Mouse (Mus musculus) hindbrain, embryonic 16.5 days (tissue): ENCODE results near the gene Rapgef1. TPM values are rescaled to one million over a fixed set of nuclear protein-coding genes. Genes with fewer than 3 reads are reported as not detected.

ENCODE experiments used
- ATAC-seq: fragments of 200-750 bp; cut with Nextera tagmentation; 2 replicates; pipeline ENCODE4 v1.8.0; 2017; ENCODE audit warnings: moderate TSS enrichment, moderate library complexity
- H3K27ac ChIP-seq: fragments of 300-500 bp; sonication (generic); 2 replicates; pipeline ENCODE4 v1.5.1; 2014; ENCODE audit warnings: low read depth, mild to moderate bottlenecking, control low read depth, low read length, moderate library complexity
- H3K27me3 ChIP-seq: fragments of 300-500 bp; sonication (generic); replicated peaks from 2 replicates; pipeline ENCODE4 v1.6.1; 2014; ENCODE audit warnings: low read length; ENCODE audit not compliant: control insufficient read depth, insufficient read depth
- H3K36me3 ChIP-seq: fragments of 300-500 bp; sonication (generic); 2 replicates; pipeline ENCODE4 v1.6.1; 2014; ENCODE audit warnings: mild to moderate bottlenecking, low read length, moderate library complexity, mixed read lengths; ENCODE audit not compliant: control insufficient read depth, insufficient read depth
- H3K4me1 ChIP-seq: fragments of 300-500 bp; sonication (generic); 2 replicates; pipeline ENCODE4 v1.6.1; 2014; ENCODE audit warnings: low read depth, low read length; ENCODE audit not compliant: control insufficient read depth, insufficient read depth
- H3K4me2 ChIP-seq: fragments of 300-500 bp; sonication (generic); 2 replicates; pipeline ENCODE4 v1.6.1; 2014; ENCODE audit warnings: mild to moderate bottlenecking, low read length, control low read depth, moderate library complexity
- H3K4me3 ChIP-seq: fragments of 300-500 bp; sonication (generic); 2 replicates; pipeline ENCODE4 v1.5.1; 2014; ENCODE audit warnings: mild to moderate bottlenecking, low read length, control low read depth, moderate library complexity
- H3K9ac ChIP-seq: fragments of 300-500 bp; sonication (generic); 2 replicates; pipeline ENCODE4 v1.6.1; 2014; ENCODE audit warnings: low read depth, mild to moderate bottlenecking, control low read depth, low read length, moderate library complexity
- H3K9me3 ChIP-seq: fragments of 300-500 bp; sonication (generic); 2 replicates; pipeline ENCODE4 v1.6.1; 2014; ENCODE audit warnings: mild to moderate bottlenecking, low read length, moderate library complexity; ENCODE audit not compliant: control insufficient read depth
- WGBS: fragments of 180-500 bp; shearing (Covaris S2); extraction: QIAGEN DNeasy Blood & Tissue Kit; methylation state at CpG from one replicate; pipeline ENCODE4 v1.1.7; 2014; 5-methylcytosine and 5-hydroxymethylcytosine counted together
- polyA plus RNA-seq: library from polyadenylated mRNA; unstranded; fragments of >200 nt; fragmentation: Nextera tagmentation; extraction: Ambion mirVana; gene quantifications from 2 replicates; pipeline ENCODE4 v1.2.1, GENCODE M21; 2015

Gene Rapgef1
- polyA plus RNA-seq, 1 experiment from 2014 or later: 14.8 TPM

DNA sequence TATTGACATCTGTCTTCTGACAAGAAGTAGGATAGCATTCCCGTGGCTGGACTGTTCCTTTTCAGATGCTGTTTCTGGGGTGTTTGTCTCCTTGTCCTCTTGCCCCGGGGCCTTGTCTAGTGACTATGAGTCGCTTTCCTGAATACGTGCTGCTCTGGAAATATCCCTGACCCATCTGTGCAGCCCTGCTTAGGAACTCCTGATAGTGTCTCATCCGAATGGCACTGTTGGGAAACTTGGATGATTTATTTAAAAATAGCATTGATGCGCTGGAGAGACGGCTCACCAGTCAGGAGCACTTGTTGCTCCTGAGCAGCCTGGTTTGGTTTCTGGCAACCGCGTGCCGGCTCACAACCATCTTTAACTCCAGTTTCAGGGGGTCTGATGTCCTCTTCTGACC lies 1.6 kb downstream of the Rapgef1 start:
- Histone ChIP-seq H3K27ac (no peak overlapping the region), H3K9me3 (no peaks in the 10 kb centered on the region), H3K36me3 (no peaks in the 10 kb centered on the region), H3K4me2 (peak overlapping the region; percentile 72), H3K27me3 (no peaks in the 10 kb centered on the region), H3K4me1 (peaks cover 15% of the 10 kb centered on the region), H3K4me3 (peak overlapping the region; percentile 84), H3K9ac (peak overlapping the region; percentile 93)
- ATAC-seq: no peak
- 69% methylated on average over 10 of the region's 10 CpGs for WGBS

DNA sequence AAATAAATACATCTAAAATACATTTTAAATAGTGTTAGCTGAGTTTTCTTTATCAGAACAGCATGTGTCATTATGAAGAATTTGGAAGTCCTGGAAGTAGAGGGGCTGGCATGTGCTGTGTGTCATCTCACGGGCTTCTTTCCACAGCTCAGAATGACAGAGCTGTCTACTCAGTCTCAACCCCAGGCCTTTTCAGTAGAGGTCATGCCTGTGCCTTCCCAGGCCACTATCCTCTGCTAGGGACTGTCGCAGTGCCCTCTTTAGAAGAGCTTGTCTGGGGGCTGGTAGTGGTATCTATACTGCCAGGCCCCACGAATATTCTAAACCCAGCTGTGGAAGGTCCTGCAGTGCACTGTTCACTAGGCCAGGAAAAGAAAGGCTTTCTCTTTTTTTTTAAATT lies 2.1 kb downstream of the Rapgef1 start:
- Histone ChIP-seq H3K4me3 (no peak overlapping the region), H3K4me1 (peaks cover 15% of the 10 kb centered on the region), H3K27me3 (no peaks in the 10 kb centered on the region), H3K36me3 (no peaks in the 10 kb centered on the region), H3K9me3 (no peaks in the 10 kb centered on the region), H3K4me2 (peak overlapping the region; percentile 72), H3K9ac (no peak overlapping the region), H3K27ac (no peak overlapping the region)
- WGBS: 84% methylated on average over 3 of the region's 3 CpGs
- no peak for ATAC-seq

DNA sequence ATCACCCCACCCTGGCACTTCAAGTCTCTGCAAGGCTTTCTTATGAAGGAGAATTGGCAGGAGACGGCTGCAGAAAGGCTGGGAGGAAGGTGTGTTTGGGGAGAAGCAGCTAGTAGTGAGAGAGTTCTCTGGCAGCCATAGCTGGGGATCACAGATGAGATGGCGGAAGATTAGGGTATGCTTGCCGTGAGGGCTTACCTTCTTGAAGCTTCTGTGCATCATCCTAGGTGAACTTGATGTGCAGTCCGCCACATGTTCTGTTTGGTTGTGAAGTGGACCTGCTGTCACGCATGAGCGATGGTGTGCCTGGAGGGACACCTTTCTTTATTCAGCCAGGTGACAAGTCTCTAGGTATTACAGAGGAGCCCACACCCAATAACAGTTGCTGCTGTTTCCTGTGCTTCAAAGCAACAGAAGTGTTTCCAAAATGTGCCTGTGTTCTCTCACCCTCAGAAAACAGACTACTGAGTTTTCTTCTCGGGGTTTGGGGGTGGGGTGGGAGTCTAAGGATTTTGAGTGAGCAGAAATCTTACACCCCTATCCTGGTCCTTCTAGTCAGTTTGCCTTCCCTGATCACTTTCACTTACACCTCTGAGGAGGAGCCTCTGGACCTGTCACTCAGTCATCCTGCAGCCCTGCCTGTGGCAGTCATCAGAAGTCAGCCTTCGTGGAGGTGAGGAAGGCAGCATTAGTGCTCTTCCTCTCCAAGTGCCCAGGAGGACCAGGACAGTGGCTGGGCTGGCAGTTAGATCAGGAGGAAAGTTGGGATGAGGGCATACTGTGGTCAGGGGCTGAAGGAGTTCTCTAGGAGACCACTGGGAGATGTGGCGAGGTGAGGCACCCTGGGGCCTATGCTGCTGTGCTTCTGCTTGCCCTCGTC lies 2.8 kb downstream of the Rapgef1 start:
- H3K4me3 ChIP-seq: no peak overlapping the region
- no peak overlapping the region for H3K9ac ChIP-seq
- WGBS: 89% methylated on average over 10 of the region's 10 CpGs
- no peak overlapping the region for H3K4me2 ChIP-seq
- H3K27ac ChIP-seq: no peak overlapping the region
- H3K27me3 ChIP-seq: no peaks in the 10 kb centered on the region
- peaks cover 15% of the 10 kb centered on the region for H3K4me1 ChIP-seq
- no peaks in the 10 kb centered on the region for H3K36me3 ChIP-seq
- no peak for ATAC-seq
- H3K9me3 ChIP-seq: no peaks in the 10 kb centered on the region

DNA sequence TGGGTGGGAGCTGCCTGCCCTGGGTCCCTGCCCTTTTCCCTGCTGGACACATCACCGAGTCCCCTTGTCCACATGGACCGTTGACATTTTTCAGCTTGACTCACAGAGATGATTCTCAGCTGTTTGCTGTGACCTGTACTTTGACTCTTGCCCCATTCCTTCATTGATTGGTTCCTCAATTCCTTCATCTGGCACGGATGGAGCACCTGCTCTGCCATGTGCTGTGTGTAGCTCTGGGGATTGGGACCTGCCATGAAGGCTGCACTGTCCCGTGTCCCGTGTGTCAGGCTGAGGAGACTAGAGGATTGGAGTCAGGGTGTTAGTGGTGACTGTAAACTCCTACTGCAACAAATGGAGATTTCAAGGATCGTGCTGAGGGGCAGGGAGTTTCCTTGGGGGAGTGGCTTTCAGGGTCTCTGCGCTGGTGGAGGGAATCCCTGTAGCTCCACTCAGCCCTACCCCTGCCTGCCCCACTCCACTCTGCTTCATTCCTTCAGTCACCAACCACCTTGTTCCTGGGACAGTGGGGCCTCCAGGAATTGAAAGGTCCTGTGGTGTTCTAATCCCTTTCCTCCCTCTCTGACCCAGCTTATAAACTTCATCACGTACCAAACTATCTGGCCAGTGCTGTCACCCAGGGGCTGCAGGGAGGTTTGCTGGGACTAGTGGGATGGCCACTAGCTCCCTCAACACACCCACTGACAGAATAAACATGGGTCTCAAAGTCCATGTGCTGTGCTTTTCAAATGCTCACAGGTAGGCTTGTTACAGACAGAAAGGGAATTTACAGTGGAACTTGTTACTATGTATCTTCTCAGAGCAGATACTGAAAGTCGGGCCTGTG lies 3.9 kb downstream of the Rapgef1 start:
- Histone ChIP-seq H3K27ac (no peak overlapping the region), H3K9ac (no peak overlapping the region), H3K36me3 (no peaks in the 10 kb centered on the region), H3K4me2 (no peak overlapping the region), H3K4me1 (peaks cover 17% of the 10 kb centered on the region), H3K9me3 (no peaks in the 10 kb centered on the region), H3K27me3 (no peaks in the 10 kb centered on the region), H3K4me3 (no peak overlapping the region)
- WGBS: 79% methylated on average over 9 of the region's 9 CpGs
- no peak for ATAC-seq

DNA sequence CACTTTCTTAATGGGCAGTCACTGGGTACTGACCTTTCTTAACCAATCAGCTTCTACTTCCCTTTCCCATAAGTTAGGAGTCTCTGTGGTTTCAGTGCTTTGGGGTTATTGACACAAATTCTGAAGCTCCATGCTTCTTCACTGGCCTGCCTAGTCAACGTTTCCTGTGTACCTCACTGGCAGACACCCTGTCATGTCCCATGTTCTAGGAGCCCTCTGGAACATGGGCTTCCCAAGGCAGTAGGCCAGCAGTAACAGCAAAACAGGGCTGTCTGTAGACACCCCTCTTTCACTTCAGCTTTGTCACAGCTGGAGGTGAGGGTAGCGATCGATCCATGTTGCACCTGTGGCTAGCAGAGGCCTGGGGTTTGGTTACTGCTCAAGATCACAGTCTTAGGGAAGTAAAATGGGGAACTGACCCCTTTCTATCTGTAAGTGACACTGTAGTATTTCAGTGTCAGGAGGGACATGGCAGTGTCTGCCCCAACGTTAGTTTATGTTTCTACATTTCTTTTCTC lies 4.6 kb downstream of the Rapgef1 start:
- no peaks in the 10 kb centered on the region for H3K9me3 ChIP-seq
- peaks cover 20% of the 10 kb centered on the region for H3K4me1 ChIP-seq
- no peak overlapping the region for H3K4me3 ChIP-seq
- no peak overlapping the region for H3K4me2 ChIP-seq
- WGBS: 84% methylated on average over 4 of the region's 4 CpGs
- ATAC-seq: no peak
- H3K9ac ChIP-seq: no peak overlapping the region
- H3K27ac ChIP-seq: no peak overlapping the region
- no peaks in the 10 kb centered on the region for H3K27me3 ChIP-seq
- H3K36me3 ChIP-seq: no peaks in the 10 kb centered on the region

DNA sequence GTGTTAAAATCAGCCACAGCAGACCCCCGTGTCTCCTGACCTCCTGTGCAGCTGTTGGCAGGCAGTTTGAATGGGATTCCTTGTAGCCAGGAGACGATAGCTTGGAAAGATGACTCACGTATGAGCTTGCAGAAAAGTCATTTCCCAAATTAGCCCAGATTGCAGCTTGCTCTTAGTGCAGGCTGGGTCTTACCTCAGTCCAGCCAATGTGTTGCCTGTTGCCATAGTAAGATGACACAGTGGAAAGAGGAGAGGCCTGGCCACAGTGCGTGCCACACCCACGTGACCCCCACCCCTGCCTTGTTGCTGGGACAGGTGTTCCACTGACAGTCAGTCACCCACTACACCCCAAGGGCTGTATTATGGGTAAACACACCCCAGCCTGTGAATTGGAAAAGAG lies 5.2 kb downstream of the Rapgef1 start:
- Histone ChIP-seq H3K36me3 (no peaks in the 10 kb centered on the region), H3K4me1 (peaks cover 20% of the 10 kb centered on the region), H3K4me2 (no peak overlapping the region), H3K27me3 (no peaks in the 10 kb centered on the region), H3K4me3 (no peak overlapping the region), H3K9me3 (no peaks in the 10 kb centered on the region), H3K27ac (no peak overlapping the region), H3K9ac (no peak overlapping the region)
- 59% methylated on average over 5 of the region's 5 CpGs for WGBS
- ATAC-seq: no peak

DNA sequence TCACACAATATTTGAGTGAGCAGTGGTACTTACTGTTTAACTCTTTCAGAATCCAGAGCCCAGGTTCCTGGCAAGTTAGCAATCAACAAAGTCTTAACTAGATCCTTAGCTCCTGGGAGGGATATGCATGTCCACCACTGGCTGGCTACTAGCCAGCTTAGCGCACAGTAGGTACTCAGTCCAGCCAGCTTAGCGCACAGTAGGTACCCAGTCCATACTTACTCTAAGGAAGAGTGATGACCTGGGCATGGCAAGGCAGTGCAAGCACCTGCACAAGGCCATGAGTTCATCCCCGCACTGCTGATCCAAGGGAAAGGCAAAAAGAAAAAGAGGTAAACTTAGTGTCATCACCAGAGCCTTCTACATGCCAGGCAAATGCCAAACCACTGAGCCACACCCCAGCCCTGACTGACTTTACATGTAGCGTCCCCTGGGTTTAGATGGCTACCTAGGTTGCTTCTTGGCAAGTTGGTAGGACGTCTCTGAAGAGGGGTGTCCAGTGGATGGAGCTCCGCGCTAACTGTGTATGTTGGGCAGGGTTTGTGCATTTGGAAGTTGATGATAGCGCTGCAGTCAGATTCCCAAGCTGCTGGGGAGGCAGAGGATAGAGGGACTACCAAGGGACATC lies 6.2 kb downstream of the Rapgef1 start:
- no peak for ATAC-seq
- H3K4me3 ChIP-seq: no peak overlapping the region
- H3K4me2 ChIP-seq: no peak overlapping the region
- no peak overlapping the region for H3K27ac ChIP-seq
- no peaks in the 10 kb centered on the region for H3K27me3 ChIP-seq
- WGBS: 96% methylated on average over 8 of the region's 8 CpGs
- H3K9ac ChIP-seq: no peak overlapping the region
- H3K4me1 ChIP-seq: peaks cover 18% of the 10 kb centered on the region
- H3K36me3 ChIP-seq: no peaks in the 10 kb centered on the region
- no peaks in the 10 kb centered on the region for H3K9me3 ChIP-seq

DNA sequence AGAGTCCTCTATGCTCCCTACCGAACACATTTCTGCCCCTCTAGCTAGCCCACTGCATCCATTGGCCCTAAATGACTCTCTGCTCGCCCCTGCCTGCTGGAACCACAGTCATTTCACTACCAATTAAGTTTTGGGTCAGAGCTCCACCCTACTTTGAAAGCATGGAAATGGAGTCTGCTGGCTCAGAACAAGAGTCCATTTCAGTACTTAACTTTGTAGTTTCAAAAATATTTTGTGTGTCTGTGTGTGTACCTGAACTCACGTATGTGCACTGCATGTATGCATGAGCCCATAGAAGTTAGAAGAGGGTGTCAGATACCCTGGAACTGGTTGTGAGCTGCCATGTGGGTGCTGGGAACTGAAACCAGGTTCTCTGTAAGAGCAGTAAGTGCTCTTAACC lies 7.8 kb downstream of the Rapgef1 start:
- no peak overlapping the region for H3K27ac ChIP-seq
- no peak overlapping the region for H3K4me3 ChIP-seq
- no peak overlapping the region for H3K9ac ChIP-seq
- no peak for ATAC-seq
- H3K9me3 ChIP-seq: no peaks in the 10 kb centered on the region
- 74% methylated on average over 3 of the region's 3 CpGs for WGBS
- H3K4me1 ChIP-seq: peaks cover 7% of the 10 kb centered on the region
- no peaks in the 10 kb centered on the region for H3K27me3 ChIP-seq
- H3K36me3 ChIP-seq: no peaks in the 10 kb centered on the region
- no peak overlapping the region for H3K4me2 ChIP-seq

DNA sequence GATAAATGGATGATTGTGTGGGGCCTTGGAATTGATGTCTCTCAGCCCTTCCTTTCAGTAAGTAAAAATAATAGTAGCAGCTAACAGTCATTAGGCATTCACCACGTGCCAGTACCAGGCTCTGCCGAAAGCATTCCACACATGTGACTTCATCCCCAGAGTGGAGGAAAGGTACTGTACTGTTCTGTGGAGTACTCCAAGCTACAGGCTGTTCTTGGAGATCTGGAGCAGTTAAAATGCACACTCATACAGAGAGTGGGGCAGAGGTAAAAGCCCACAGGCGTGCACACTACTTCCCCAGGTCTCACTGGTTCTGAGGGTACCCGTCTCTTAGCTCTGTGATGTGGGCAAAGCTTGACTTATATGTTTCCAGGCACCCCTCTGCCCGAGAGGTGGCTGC lies 8.7 kb downstream of the Rapgef1 start:
- Histone ChIP-seq H3K4me2 (no peak overlapping the region), H3K27me3 (no peaks in the 10 kb centered on the region), H3K9me3 (no peaks in the 10 kb centered on the region), H3K36me3 (no peaks in the 10 kb centered on the region), H3K9ac (no peak overlapping the region), H3K4me3 (no peak overlapping the region), H3K27ac (no peak overlapping the region), H3K4me1 (peaks cover 11% of the 10 kb centered on the region)
- no peak for ATAC-seq
- 68% methylated on average over 5 of the region's 5 CpGs for WGBS
